Comparison of ENCODE assay signal across 18 mouse cellular contexts in the genomic region with DNA sequence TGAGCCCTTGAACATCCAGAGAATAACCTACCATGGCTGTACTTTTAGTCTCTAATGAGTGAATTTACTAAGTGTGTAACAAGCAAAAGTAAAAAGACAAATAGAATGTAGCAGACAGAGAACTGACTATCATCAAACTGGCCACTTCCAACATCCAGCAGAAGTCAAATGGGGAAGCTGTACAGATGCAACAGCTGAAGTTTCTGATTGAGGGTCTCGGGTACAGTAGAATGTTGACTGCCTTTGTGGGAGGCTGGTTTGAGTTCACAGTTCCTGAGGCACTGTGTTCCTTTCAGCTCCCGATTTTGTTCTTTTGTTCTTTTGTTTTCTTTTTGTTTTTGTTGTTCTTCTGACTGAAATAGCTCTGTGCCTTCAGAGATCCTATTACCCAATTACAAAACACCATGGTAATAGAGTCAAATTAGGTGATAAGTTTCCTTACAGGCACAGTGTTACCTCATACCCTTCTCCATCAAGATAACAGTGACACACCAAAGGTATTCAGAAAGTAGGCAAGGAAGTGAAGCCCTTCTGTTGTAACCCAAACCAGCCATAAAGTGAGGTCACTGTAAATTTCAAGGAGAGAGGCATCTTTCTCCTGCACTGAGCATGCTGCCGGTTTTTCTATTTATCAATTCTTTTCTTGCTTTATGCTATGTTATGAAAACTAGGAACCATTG.
"Had no signal": no experiment of that assay in that cellular context is flagged by ENCODE, and none has a peak within 500 bp of the region (broad histone marks: within the 10 kb centered on the region; RNA-seq: fewer than 3 reads in every experiment).

No protein-coding gene starts in this region.

- ATAC-seq: hindbrain, embryonic 16.5 days; inflammation-experienced regulatory T-cells, adult 6 months; intestine, embryonic 15.5 days; intestine, postnatal 0 days; liver, embryonic 12.5 days had no signal

- DNase-seq: gastrocnemius, adult 2 months; gastrocnemius, postnatal 10 days; gastrocnemius, postnatal 25 days; heart, adult 11 months; heart, adult 2 months; heart, postnatal 14 days; heart, postnatal 36 days; kidney, adult 18-20 months; kidney, adult 8-10 months; kidney, postnatal 10 days; kidney, postnatal 25 days; kidney, postnatal 4 days; left cerebral cortex, postnatal 4 days had no signal
